Mouse (Mus musculus) lung, adult 2 months (tissue): ENCODE measurements around the gene Utp6.

Experiments
- CTCF ChIP-seq: fragments of 200-500 bp; IDR thresholded peaks from 2 replicates; pipeline ENCODE4 v1.5.1; 2011; ENCODE audit warnings: mild to moderate bottlenecking, low read length, control low read depth; ENCODE audit not compliant: insufficient read depth
- POLR2A ChIP-seq: fragments of 200-500 bp; IDR thresholded peaks from 2 replicates; pipeline ENCODE4 v1.6.1; 2011; ENCODE audit warnings: low read depth, mild to moderate bottlenecking, control low read depth, low read length, borderline replicate concordance; ENCODE audit errors: extremely low read depth

DNA sequence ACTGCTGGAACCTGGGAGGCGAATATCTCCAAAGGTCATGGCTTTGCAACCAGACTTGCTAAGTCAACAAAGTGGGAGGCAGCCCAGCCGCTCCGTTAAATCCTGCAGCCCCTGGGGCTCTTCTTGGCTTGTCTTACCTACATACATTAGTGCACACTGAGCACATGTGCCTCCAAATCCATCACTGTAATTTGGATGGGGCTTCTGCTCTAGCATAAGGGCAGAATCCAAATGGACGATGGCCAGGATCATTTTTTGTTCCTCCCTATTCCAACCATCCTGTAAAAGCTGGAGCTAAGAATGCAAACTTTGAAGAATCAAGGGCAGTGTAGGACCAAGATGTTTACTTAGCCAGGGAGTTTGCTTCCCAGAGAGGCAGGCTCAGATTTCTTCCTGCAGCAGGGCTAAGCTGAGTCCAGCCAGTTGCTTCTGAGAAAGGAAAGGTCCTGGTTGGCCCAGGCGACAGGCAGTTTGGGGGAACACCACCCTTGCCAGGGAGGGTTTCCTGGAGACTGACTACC is 41.6 kb downstream of the Utp6 start:
- TF ChIP-seq CTCF (no peak), POLR2A (no peak)
